Mouse (Mus musculus): ENCODE results near the gene Gm2000. TPM values are rescaled to one million over a fixed set of nuclear protein-coding genes. Genes with fewer than 3 reads are reported as not detected.
A peak's percentile ranks its signal among the peaks of the same experiment; 100 is the strongest.

Gene Gm2000
- total and polyA plus RNA-seq, 3 experiments = 615 to 2,505 TPM; not detected in 1

- Histone ChIP-seq H3K27me3 (ENCODE audit: control insufficient read depth in 1 of 2, insufficient read depth in 2 of 2, low read length in 2 of 2) (no peaks in the 10 kb centered on the region), H3K9ac (ENCODE audit: control insufficient read depth, low read depth, low read length, poor library complexity, severe bottlenecking) (no peak overlapping the region), H3K36me3 (ENCODE audit: control insufficient read depth in 1 of 2, insufficient read depth in 2 of 2, low read length in 2 of 2) (peaks cover 0 to 2% of the 10 kb centered on the region in 2 experiments; a peak in 1 of 4 replicates), H3K4me3 (ENCODE audit: control insufficient read depth in 1 of 2, insufficient read depth in 1 of 2, low read depth in 2 of 2, low read length in 2 of 2) (no peak overlapping the region), H3K4me1 (ENCODE audit: control insufficient read depth in 1 of 2, insufficient read depth in 2 of 2, low read length in 2 of 2) (peaks cover 0 to 1% of the 10 kb centered on the region in 2 experiments; a peak in 2 of 4 replicates), H3K9me3 (replicated peaks; ENCODE audit: insufficient read depth, low read length) (no peaks in the 10 kb centered on the region), H3K79me2 (ENCODE audit: control insufficient read depth, insufficient read depth, low read length, poor library complexity) (no peaks in the 10 kb centered on the region), H3K27ac (ENCODE audit: control insufficient read depth, low read depth, low read length) (no peak overlapping the region)
- no peak for DNase-seq (ENCODE audit: low read depth, low spot score)
- TF ChIP-seq NELFE (IDR thresholded peaks at IDR 0.05; ENCODE audit: low read depth, low read length) = no peak
- TF ChIP-seq MXI1 (IDR thresholded peaks at IDR 0.05; ENCODE audit: low read depth, low read length) = no peak
- TF ChIP-seq CTCF (IDR thresholded peaks at IDR 0.05 in 2 of 3, conservative IDR thresholded peaks at IDR 0.05 in 1 of 3; ENCODE audit: control insufficient read depth in 1 of 3, insufficient read depth in 1 of 3, low read depth in 2 of 3, low read length in 3 of 3, poor library complexity in 1 of 3, severe bottlenecking in 1 of 3) = peak; percentile 18 to 45 (median 33); a peak in 5 of 6 replicates
- no peak for TF ChIP-seq POLR2AphosphoS2 (IDR thresholded peaks at IDR 0.05; ENCODE audit: low read length)
- no peak for TF ChIP-seq RCOR1 (IDR thresholded peaks at IDR 0.05; ENCODE audit: low read depth, low read length)
- TF ChIP-seq CHD1 (IDR thresholded peaks at IDR 0.05; ENCODE audit: low read depth, low read length) = no peak
- TF ChIP-seq TBP (IDR thresholded peaks at IDR 0.05; ENCODE audit: low read depth, low read length) = no peak
- TF ChIP-seq ZKSCAN1 (IDR thresholded peaks at IDR 0.05; ENCODE audit: low read depth, low read length) = no peak
- no peak for TF ChIP-seq E2F4 (IDR thresholded peaks at IDR 0.05; ENCODE audit: borderline replicate concordance, low read depth, low read length)
- TF ChIP-seq SMC3 (IDR thresholded peaks at IDR 0.05; ENCODE audit: low read depth, low read length) = peak; percentile 27
- peak; percentile 28; the same call in 1 of the 2 replicates for TF ChIP-seq RAD21 (IDR thresholded peaks at IDR 0.05; ENCODE audit: low read depth, low read length)
- TF ChIP-seq TAL1 (IDR thresholded peaks at IDR 0.05; ENCODE audit: low read length) = no peak
- no peak for TF ChIP-seq ZMIZ1 (IDR thresholded peaks at IDR 0.05; ENCODE audit: low read depth, low read length)
- no peak for TF ChIP-seq POLR2AphosphoS5 (IDR thresholded peaks at IDR 0.05; ENCODE audit: borderline replicate concordance, low read depth, low read length)
Observed at GRCm38 (mm10) chr1:156381217-156381616, 15.4 kb downstream of the Gm2000 start.

DNA sequence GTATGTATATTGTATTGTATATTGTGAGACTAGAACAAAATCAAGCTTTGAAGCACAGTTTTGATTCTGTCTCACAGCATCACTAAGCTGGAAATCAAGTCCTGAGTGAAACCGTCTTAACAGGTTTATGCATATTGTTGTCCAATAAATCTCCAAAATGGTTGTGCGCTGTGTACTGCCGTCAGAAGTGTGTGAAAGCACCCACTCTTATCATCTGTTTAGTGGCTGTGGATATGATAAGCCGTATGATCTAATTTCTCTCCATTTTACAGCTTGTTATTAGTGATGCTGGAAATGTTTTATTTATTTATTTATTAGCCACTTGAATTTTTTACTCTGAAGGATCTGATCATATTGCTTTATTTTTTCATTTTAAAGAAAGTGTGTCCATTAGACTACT, 20.4 kb downstream of the Gm2000 start:
- H3K4me3 ChIP-seq (ENCODE audit: control insufficient read depth in 1 of 2, insufficient read depth in 1 of 2, low read depth in 2 of 2, low read length in 2 of 2) = no peak overlapping the region
- no peak overlapping the region for H3K9ac ChIP-seq (ENCODE audit: control insufficient read depth, low read depth, low read length, poor library complexity, severe bottlenecking)
- H3K27me3 ChIP-seq (ENCODE audit: control insufficient read depth in 1 of 2, insufficient read depth in 2 of 2, low read length in 2 of 2) = no peaks in the 10 kb centered on the region
- no peaks in the 10 kb centered on the region for H3K9me3 ChIP-seq (replicated peaks; ENCODE audit: insufficient read depth, low read length)
- no peak for DNase-seq (ENCODE audit: low read depth, low spot score)
- no peak overlapping the region for H3K27ac ChIP-seq (ENCODE audit: control insufficient read depth, low read depth, low read length)
- peaks cover 0 to 6% of the 10 kb centered on the region in 2 experiments; a peak in 2 of 4 replicates for H3K36me3 ChIP-seq (ENCODE audit: control insufficient read depth in 1 of 2, insufficient read depth in 2 of 2, low read length in 2 of 2)
- no peak for TF ChIP-seq HCFC1 (IDR thresholded peaks at IDR 0.05; ENCODE audit: low read depth, low read length)
- TF ChIP-seq ETS1 (IDR thresholded peaks at IDR 0.05; ENCODE audit: low read depth, low read length) = peak; percentile 62
- TF ChIP-seq ZKSCAN1 (IDR thresholded peaks at IDR 0.05; ENCODE audit: low read depth, low read length) = no peak
- peak; percentile 47; the same call in 1 of the 2 replicates for TF ChIP-seq GATA1 (IDR thresholded peaks at IDR 0.05; ENCODE audit: low read depth, low read length)
- TF ChIP-seq TBP (IDR thresholded peaks at IDR 0.05; ENCODE audit: low read depth, low read length) = no peak
- no peaks in the 10 kb centered on the region for H3K79me2 ChIP-seq (ENCODE audit: control insufficient read depth, insufficient read depth, low read length, poor library complexity)
- peaks cover 3 to 9% of the 10 kb centered on the region in 2 experiments; a peak in 3 of 4 replicates for H3K4me1 ChIP-seq (ENCODE audit: control insufficient read depth in 1 of 2, insufficient read depth in 2 of 2, low read length in 2 of 2)

Measured in MEL (cell line).